Mouse (Mus musculus) ovary, postnatal 14 days (tissue): ENCODE data around the gene Zfc3h1.
A peak's percentile ranks its signal among the peaks of the same experiment; 100 is the strongest.

Experiments
- DNase-seq: peaks from one replicate; pipeline ENCODE4 v3.0.0; 2022; ENCODE audit warnings: low spot score

The Zfc3h1 gene

DNA sequence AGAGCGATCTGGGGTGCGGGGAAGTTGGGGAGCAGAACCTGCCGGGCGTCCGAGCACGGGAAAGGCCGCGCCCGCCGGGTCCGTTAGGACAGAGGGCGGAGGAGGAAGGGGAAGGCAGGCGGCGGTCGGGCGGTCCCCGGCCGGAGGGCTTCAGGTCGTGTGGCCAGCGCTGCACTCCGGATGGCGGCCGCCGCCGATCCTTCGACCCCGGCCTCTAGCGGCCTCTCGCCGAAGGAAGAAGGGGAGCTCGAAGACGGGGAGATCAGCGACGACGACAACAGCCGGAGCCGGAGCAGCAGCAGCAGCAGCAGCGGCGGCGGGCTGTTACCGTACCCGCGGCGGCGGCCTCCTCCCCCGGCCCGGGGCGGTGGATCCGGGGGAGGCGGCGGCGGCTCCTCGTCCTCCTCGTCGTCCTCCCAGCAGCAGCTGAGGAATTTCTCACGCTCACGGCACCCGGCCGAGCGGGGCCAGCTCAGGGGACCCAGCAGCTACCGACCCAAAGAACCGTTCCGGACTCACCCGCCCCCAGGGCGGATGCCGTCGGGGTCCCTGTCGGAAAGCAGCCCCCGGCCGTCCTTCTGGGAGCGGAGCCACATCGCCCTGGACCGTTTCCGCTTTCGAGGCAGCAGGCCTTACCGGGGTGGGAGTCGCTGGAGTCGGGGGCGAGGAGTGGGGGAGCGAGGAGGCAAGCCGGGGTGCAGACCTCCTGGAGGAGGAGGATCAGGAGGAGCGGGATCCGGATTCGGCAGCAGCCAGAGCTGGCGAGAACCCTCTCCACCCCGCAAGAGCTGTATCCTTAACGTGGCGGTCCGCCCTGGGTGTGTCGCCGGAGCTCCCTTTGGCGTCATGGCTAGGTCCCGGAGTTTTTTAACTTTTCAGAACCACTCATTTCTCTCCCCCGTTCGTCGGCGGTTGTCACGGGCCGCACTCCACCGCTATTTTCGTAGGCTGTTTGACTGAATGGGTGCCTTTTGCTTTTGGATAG, 551 bp downstream of the Zfc3h1 start:
- peak; percentile 51 for DNase-seq

DNA sequence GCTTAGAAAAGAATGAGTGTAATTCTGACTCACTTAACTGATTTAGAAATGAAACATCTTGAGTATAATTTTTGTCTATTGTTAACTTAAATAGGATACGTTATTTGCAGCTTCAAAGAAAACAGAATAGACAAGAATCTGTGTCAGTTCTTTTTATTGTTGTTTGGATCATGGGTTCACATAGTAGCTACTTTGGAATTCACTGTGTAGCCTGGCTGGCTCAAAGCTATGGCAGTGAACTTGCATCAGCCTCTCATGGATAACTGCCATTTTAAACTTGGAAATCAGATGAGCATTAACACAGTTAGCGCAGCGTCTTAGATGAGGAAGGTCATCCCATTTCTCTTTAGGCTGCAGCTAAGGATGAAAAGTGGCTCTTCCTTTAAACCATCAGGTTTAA, 3.1 kb downstream of the Zfc3h1 start:
- no peak for DNase-seq

DNA sequence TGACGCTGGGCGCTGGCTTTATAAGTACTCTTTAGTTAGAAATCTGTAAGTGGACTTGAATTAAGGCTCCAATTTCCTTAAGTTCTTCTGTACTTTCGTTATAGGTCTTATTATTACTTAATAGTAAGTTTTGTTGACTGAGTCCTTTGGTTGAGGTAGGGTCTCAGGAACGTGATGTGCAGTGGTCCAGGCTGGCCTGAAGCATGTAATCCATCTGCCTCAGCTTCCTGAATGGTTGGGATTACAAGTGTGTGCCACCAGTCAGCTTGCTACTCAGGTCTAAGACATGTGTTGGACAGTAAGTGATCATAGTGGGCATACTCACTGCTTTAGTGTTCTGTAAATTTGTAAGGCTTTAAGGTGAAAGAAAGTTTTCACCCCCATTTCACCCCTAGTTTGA, 6.3 kb downstream of the Zfc3h1 start:
- DNase-seq: no peak

DNA sequence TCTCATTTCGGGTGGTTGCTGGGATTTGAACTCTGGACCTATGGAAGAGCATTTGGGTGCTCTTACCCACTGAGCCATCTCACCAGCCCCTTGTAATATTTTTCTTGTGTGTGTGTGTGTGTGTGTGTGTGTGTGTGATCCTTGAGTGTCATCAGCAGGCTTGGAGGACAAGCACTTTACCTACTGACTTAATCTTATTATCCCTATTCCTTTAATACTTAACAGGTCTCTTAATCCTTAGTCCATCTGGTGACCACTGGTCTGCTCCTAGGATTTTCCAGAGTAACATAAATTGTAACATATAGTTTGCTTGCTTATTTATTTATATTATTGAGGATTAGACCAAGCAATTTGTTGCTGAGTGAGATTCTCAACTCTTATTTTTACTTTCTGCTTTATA, 7.1 kb downstream of the Zfc3h1 start:
- no peak for DNase-seq

DNA sequence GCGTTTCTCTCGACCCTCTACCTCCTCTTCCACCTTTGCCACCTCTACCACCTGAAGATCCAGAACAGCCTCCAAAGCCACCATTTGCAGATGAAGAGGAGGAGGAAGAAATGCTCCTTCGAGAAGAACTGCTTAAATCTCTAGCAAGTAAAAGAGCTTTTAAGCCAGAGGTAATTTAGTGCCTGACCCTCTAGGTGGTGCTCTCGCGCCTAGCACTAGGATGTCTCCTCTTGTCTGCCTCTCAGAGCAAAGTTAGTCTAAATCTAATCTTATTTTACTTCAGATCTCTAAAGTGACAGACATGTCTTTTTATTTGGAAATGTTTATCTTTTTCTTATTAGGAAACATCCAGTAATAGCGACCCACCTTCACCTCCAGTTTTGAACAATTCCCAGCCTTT, 21.6 kb downstream of the Zfc3h1 start:
- DNase-seq: peak; percentile 32

DNA sequence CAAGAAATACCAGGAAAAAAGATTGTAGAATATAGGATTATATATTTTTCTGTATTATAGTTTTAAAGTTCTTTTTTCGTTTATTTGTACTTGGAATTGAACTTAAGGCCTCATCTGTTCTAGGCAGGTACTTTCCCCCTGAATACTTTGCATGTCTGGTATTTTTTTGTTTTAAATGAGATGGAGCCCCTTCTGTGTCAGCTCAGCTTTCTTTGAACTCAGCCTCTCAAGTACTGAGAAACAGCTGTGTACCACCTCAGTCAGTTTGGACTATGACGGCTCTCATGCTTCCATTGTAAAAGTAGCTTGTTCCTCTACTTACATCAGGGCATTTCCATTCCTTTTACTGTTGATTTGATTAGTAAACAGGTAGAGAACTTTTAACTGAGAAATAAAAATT, 28.7 kb downstream of the Zfc3h1 start:
- no peak for DNase-seq

DNA sequence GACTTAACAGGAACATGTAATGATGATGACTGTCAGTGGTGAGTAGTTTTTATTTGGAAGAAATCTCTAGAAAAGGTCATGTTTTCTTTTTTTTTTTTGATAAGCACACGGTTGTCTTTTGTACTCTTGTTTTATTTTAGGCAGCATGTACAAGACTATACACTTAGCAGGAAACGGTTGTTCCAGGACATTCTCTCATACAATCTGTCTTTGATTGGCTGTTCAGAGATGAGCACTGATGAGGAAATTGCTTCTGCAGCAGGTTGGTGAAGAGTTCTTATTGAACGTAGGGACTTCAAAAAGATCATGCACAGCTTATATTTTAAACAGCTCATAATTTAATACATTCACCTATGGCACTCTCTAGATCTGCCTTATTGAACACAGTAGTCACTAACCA, 29.3 kb downstream of the Zfc3h1 start:
- DNase-seq: no peak

DNA sequence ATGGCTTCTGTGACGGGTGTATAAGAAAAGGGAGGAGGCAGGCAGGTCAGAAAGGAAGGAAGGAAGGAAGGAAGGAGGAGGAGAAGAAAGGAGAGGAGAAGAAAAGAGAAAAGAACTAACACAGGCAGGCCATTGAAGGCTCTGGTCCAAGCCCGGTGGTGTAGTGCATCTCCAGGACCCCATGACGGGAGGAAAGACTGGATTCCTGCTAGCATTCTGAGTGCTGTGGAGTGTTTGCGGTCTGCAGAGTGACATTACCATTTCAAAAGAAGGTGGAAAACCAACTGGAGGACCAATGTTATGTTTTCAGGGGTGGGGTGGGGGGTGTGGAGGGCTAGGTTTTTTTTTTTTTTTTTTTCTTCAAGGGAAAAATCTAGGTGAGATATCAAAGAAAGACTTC, 37.2 kb downstream of the Zfc3h1 start:
- DNase-seq: no peak

DNA sequence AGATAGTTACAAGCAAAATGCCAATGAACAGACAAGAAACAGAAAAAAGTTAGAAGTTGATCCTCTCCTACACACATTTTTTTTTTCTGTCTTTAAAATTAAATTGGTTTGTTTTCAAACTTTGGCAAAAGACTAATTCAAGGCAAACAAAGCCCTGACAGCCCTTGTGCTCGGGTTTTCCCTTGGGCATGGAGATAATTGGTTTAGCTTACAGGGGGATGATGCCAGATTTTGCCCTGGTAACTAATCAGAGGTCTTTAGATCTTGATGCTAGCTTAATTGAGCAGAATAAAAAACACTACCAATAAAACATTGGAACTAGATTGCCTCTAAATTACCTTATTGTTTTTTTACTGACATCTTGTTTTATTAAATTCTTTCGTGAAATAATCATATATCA, 40.6 kb downstream of the Zfc3h1 start:
- no peak for DNase-seq

DNA sequence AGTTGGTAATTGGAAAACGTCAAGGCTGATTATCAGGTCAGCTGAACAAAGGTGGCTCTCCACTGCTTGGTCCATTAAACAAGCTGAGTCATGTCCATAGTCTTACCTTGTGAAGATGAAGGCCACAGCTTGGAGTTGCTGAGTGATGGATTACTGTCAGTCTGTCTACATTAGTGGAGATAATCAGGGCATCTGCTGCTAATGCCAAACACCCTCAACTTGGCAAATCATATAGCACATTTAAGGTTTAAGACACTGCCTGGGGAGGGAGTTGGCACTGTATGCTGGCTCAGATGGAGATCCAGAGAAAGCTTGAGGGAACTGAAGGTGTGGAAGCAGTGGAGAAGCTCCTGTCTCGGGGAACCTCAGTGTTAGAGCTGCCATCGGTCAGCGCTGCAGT, 52.5 kb downstream of the Zfc3h1 start:
- DNase-seq: no peak

DNA sequence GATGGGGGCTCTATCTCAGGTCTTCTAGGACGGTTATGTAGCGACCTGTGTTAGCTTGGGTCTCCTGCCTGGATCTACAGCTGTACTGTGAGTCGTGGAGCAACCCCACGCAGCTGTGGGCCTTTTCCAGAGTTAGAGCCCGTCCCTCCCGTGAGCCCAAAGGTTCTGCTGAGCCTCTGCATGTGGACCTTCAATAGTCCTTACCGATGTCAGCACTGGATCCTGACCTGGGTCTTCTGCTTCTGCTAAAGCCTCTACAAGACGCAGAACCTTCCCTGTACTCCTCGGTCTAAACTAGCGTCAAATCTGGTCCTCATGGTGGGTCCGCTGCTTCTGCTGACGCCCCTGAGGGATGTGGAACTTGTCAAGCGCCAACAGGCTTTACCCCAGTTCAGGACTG, 63.9 kb downstream of the Zfc3h1 start:
- DNase-seq: no peak

DNA sequence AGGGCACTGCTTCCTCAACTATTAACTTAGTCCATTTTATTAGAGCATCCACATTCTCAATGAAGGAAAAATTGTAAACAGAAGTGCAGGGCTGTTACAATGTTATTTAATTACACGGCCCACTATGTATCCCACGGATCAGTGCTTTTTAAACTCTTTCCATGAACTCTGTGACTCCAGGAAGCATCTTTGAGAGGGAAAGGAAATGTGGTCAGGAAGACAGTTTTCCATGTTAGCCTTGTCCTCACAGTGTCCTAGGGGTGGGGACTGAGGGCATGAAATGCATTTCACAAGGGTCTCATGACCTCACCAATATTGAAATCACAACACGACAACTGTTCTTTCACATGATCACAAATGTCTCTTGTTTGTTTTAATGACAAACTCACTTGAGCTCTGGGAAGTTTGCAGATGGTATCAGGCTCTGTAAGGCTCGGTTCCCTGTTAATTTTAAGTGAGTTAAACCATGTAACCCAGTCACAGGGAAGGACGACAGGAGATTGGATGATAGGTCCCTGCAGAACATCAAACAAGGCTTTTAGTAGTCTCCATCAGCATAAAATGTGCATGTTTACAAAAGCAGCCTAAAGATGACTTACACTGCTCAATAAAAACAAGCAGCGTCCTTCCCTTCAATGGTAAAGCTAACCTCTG, 72.7 kb downstream of the Zfc3h1 start:
- no peak for DNase-seq

DNA sequence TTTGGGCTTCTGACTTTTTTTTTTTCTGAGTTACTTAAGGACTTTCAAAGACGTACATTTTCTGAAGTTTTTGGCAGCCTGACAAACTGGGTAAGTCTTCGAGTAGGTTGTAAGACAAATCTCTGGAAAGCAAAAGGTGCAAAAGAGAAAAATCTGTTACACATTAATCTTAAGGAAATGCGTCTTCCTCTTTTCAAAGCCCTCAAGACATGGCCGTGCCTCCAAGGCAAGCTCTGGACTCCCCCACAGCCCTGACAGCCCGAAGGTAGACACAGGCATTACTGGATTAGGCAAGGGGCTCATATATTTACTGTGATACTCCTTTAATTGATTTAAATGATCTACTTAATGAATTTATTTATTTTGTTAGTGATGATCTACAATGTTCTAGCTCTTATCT, 77.9 kb downstream of the Zfc3h1 start:
- no peak for DNase-seq

DNA sequence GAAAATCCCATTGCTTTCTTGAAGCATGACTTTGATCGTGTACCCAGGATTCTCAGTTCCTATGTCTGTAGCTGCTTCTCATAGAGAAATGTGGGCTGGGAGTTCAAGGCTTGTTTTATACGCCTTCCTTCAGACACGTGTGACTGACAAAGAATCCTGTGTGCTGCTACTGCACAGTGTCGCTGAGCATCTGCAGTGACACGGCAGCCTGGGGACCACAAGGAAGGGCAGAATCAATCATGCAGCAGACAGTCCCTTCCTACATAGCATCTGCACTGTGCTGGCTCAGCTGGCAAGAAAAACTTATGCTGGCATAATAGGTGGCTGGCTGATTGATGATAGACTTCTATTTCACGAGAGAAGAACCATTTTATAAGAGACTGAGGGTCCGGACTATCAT, 80.3 kb downstream of the Zfc3h1 start:
- no peak for DNase-seq

DNA sequence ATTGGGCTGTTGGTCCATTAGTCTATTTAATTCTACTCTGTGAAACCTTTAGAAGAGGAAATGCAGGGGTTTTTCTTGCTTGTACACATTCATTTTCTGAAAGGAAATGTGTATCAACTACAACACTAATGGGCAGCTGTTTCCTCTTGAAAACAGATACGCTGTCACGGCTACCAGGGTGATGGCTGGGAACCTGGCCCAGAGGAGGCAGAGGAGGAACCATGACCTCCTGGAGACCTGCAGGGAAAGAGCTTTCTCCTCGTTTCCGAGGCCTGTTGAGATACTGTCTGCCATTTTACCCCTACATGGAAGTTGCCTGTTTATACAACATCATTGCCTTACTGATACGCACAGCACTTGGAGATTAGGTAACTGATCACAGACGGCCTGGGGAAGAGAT, 81.0 kb downstream of the Zfc3h1 start:
- DNase-seq: no peak

DNA sequence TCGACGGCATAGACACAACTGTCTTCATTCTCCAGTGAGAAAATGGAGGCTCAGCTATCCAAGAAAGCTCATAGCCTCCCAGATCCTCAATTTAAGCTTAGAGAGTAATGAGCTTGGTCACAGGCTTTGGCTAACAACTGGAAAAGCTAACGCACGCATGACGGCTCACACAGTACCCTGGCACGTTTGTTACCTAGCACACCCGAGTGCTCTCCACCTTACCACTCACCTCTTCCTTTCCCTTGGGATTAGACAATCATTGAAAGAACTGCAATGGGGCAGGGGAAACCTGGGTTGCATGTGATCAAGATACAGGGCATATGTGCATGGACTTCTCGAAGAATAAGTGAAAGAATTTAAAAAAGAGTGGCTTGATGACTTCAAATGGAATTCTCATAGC, 83.2 kb downstream of the Zfc3h1 start:
- no peak for DNase-seq

DNA sequence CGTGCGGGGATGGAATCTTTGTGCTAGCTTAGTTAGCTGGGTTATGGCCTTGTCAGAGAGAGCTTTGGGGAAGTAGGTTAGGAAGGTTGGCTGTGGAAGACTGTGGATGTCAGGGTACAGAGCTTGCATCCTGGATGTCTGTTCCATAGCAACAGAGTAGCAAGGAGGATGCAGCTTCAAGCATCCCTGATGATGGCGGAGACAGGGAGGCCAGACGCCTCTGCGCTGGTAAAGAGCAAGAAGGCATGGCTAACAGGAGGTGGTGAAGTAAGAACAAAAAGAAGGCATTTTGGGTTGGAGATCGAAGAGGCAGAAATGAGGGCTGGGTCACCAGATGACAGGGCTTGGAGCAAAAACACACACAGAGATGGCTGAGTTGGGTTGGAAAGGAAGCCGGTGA, 83.9 kb downstream of the Zfc3h1 start:
- DNase-seq: no peak

DNA sequence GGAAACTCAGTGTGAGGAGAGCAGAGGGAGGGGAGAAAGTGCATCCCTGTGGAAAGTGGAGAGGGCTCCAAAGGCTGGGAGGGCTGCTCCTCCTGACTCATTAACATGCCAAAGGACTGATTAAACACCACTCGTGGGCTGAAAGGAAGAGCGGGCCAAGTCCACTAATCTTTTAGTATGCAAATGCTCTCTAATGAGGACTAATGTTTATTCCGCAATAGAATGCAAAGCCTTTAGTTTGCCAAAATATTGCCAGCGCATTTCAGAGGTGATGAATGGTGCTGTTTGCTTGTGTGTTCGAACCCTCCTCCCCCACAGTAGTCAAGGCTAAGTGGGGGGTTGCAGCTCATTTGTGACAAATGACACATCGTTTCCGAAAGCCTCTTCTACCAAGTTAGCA, 84.3 kb downstream of the Zfc3h1 start:
- DNase-seq: no peak

DNA sequence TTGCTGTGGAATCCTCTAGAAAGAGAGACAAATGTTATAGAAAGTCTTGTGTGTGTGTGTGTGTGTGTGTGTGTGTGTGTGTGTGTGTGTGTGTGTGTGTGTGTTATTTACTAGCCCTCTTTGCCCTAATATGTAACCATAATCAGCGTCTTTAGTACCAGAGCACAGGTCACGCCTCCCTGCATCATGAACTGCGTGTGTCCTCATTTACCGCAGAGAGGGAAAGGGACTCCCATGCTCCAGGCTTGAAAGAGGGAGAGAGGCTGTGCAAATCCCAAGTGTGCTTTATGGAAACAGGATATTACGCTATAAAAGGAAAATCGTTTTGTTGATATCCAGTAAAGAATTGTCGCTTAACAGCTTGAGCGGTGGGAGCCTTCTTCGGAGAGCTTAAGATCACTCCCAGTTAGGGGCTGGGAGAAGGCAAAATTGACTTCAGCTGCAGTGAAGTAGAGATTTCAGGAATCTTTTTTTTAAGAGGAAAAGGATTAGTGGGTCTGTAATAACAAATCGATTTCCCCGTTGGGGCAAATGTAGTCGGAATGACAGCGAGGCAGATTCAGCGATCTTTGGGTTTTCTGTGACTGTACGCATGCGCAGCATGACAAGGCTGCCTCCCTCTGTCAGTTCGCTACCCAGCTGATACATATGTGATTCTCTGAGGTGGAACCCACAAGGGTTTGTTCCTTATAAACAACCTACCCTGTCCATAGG, 86.0 kb downstream of the Zfc3h1 start:
- DNase-seq: no peak

DNA sequence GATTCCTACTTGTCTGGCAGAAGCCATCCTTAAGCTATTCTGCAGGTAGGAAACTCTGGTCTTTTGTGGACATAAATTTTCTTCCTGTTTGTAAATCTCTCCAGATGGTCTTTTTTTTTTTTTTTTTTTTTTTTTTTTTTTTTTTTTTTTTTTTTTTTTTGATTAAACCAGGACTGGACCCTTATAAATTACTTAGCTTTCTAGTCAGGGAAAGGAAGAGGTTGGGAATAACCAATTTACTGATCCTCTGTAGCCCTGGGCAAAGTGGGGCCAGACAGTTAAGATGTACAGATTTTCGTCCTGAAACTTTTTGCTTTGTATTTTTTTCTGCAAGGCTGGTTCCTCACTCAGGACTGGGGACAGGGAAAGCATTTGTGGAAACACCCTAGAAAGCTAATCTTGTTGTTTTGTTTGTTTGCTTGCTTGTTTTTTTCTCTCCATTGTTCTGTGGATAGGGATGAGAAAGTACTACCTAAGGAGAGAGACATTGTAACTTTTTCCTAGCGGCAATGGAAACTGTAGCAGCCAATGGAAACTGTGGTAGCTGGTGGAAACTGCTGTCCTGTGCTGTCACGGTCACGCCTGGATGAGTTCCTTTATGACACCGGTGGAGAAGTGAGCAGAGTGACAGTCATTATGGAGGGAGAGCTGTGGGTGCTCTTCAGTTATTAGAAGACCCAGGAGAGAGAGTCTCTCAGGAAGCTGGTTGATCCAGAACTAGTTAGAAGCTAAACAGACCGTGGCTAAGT, 88.6 kb downstream of the Zfc3h1 start:
- DNase-seq: no peak

DNA sequence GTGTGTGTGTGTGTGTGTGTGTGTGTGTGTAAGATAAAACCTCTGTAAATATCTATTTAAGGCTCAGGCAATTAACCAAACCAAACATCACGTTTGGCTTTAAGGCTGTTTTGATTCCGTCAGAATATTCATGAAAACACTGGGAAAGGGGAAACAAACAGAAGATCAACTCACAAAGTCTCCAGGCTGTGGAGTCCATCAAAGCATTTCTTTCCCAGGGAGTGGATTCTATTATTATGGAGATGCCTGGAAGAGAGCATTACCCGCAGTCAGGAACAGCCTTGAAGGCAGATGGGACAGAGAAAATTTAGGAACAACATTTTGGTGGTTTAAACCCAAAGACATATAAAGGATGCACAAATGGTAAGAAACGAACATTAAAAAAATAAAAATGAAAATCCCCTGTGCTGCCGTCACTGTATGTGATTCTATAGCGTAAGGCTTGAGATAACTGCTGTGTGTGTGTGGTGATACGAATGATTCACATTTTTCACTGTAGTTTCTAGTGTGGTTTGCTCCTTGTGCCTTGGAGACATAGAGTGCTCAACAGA, 90.3 kb downstream of the Zfc3h1 start:
- DNase-seq: no peak

DNA sequence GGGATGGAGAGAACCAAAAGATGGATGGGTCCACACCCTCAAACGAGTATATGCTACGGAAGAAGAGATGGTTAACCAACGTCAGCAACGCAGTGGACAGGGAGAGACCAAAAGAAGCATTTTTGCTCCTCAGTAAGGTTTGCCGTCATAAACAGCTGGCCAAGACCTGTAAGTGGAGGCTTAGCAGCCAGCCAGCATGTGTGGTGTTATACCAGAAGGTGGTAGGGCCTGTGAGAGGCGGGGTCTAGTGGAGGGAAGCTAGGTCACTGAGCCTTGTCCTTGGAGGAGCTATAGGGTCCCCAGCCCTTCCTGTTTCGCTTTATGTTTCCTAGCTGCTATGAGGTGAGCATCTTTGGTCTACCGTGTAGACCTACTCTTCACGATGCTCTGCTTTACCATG, 91.7 kb downstream of the Zfc3h1 start:
- DNase-seq: no peak
